Mouse (Mus musculus): Measurements from ENCODE around the gene Ap3s2. TPM values are rescaled to one million over a fixed set of nuclear protein-coding genes. Genes with fewer than 3 reads are reported as not detected.

Gene Ap3s2
- 56.0 and 58.4 TPM in 2 replicates for polyA plus RNA-seq (2012; rRNA removed)

- DNase-seq (ENCODE audit: low read depth) = peak; percentile 97
- TF ChIP-seq POLR2A (IDR thresholded peaks at IDR 0.05; ENCODE audit: borderline replicate concordance, extremely low read depth, insufficient read depth, insufficient read length, poor library complexity, severe bottlenecking) (peak; percentile 52; the same call in 1 of the 2 replicates), CTCF (IDR thresholded peaks at IDR 0.05; ENCODE audit: borderline replicate concordance, extremely low read depth, insufficient read depth, insufficient read length) (no peak)
Measured at GRCm38 (mm10) chr7:79920344-79920983, at the start of gene Ap3s2. Gene Ap3s2 (minus strand): TSS chr7:79920649.

GRCm38 (mm10) chr7:79968326-79968725 is 47.9 kb upstream of the Ap3s2 start:
- no peak for DNase-seq (ENCODE audit: low read depth)

GRCm38 (mm10) chr7:79961600-79961999 is 41.2 kb upstream of the Ap3s2 start:
- DNase-seq (ENCODE audit: low read depth) = no peak
- TF ChIP-seq CTCF (IDR thresholded peaks at IDR 0.05; ENCODE audit: borderline replicate concordance, extremely low read depth, insufficient read depth, insufficient read length) (no peak), POLR2A (IDR thresholded peaks at IDR 0.05; ENCODE audit: borderline replicate concordance, extremely low read depth, insufficient read depth, insufficient read length, poor library complexity, severe bottlenecking) (no peak)

More at GRCm38 (mm10) chr7:79968326-79968725, 47.9 kb upstream of the Ap3s2 start:
- TF ChIP-seq POLR2A (IDR thresholded peaks at IDR 0.05; ENCODE audit: borderline replicate concordance, extremely low read depth, insufficient read depth, insufficient read length, poor library complexity, severe bottlenecking) (no peak), CTCF (IDR thresholded peaks at IDR 0.05; ENCODE audit: borderline replicate concordance, extremely low read depth, insufficient read depth, insufficient read length) (no peak)

- DNase-seq (ENCODE audit: low read depth) = no peak
Measured at GRCm38 (mm10) chr7:79956131-79956530, 35.7 kb upstream of the Ap3s2 start.

GRCm38 (mm10) chr7:79954890-79955289 is 34.4 kb upstream of the Ap3s2 start:
- DNase-seq (ENCODE audit: low read depth) = no peak
- TF ChIP-seq POLR2A (IDR thresholded peaks at IDR 0.05; ENCODE audit: borderline replicate concordance, extremely low read depth, insufficient read depth, insufficient read length, poor library complexity, severe bottlenecking) = no peak
- no peak for TF ChIP-seq CTCF (IDR thresholded peaks at IDR 0.05; ENCODE audit: borderline replicate concordance, extremely low read depth, insufficient read depth, insufficient read length)

More at GRCm38 (mm10) chr7:79956131-79956530, 35.7 kb upstream of the Ap3s2 start:
- TF ChIP-seq POLR2A (IDR thresholded peaks at IDR 0.05; ENCODE audit: borderline replicate concordance, extremely low read depth, insufficient read depth, insufficient read length, poor library complexity, severe bottlenecking) (no peak), CTCF (IDR thresholded peaks at IDR 0.05; ENCODE audit: borderline replicate concordance, extremely low read depth, insufficient read depth, insufficient read length) (no peak)

- no peak for DNase-seq (ENCODE audit: low read depth)
- no peak for TF ChIP-seq CTCF (IDR thresholded peaks at IDR 0.05; ENCODE audit: borderline replicate concordance, extremely low read depth, insufficient read depth, insufficient read length)
- no peak for TF ChIP-seq POLR2A (IDR thresholded peaks at IDR 0.05; ENCODE audit: borderline replicate concordance, extremely low read depth, insufficient read depth, insufficient read length, poor library complexity, severe bottlenecking)
Measured at GRCm38 (mm10) chr7:79951038-79951437, 30.6 kb upstream of the Ap3s2 start.

- no peak for TF ChIP-seq CTCF (IDR thresholded peaks at IDR 0.05; ENCODE audit: borderline replicate concordance, extremely low read depth, insufficient read depth, insufficient read length)
- no peak for TF ChIP-seq POLR2A (IDR thresholded peaks at IDR 0.05; ENCODE audit: borderline replicate concordance, extremely low read depth, insufficient read depth, insufficient read length, poor library complexity, severe bottlenecking)
- DNase-seq (ENCODE audit: low read depth) = no peak
Measured at GRCm38 (mm10) chr7:79950236-79950635, 29.8 kb upstream of the Ap3s2 start.

GRCm38 (mm10) chr7:79935511-79936205 is 15.2 kb upstream of the Ap3s2 start:
- no peak for DNase-seq (ENCODE audit: low read depth)
- TF ChIP-seq POLR2A (IDR thresholded peaks at IDR 0.05; ENCODE audit: borderline replicate concordance, extremely low read depth, insufficient read depth, insufficient read length, poor library complexity, severe bottlenecking) (no peak), CTCF (IDR thresholded peaks at IDR 0.05; ENCODE audit: borderline replicate concordance, extremely low read depth, insufficient read depth, insufficient read length) (no peak)

GRCm38 (mm10) chr7:79934862-79935510 is 14.5 kb upstream of the Ap3s2 start, which contains the start of gene Arpin:
Gene Arpin (minus strand): TSS chr7:79935359.
- TF ChIP-seq CTCF (IDR thresholded peaks at IDR 0.05; ENCODE audit: borderline replicate concordance, extremely low read depth, insufficient read depth, insufficient read length) (no peak), POLR2A (IDR thresholded peaks at IDR 0.05; ENCODE audit: borderline replicate concordance, extremely low read depth, insufficient read depth, insufficient read length, poor library complexity, severe bottlenecking) (peak; percentile 19; the same call in 1 of the 2 replicates)
- peak; percentile 83 for DNase-seq (ENCODE audit: low read depth)

- no peak for TF ChIP-seq POLR2A (IDR thresholded peaks at IDR 0.05; ENCODE audit: borderline replicate concordance, extremely low read depth, insufficient read depth, insufficient read length, poor library complexity, severe bottlenecking)
- TF ChIP-seq CTCF (IDR thresholded peaks at IDR 0.05; ENCODE audit: borderline replicate concordance, extremely low read depth, insufficient read depth, insufficient read length) = no peak
- DNase-seq (ENCODE audit: low read depth) = peak; percentile 20
Measured at GRCm38 (mm10) chr7:79934461-79934860, 14.0 kb upstream of the Ap3s2 start.

- TF ChIP-seq CTCF (IDR thresholded peaks at IDR 0.05; ENCODE audit: borderline replicate concordance, extremely low read depth, insufficient read depth, insufficient read length) (no peak), POLR2A (IDR thresholded peaks at IDR 0.05; ENCODE audit: borderline replicate concordance, extremely low read depth, insufficient read depth, insufficient read length, poor library complexity, severe bottlenecking) (no peak)
Measured at GRCm38 (mm10) chr7:79928516-79929052, 8.1 kb upstream of the Ap3s2 start.

More at GRCm38 (mm10) chr7:79928516-79929052, 8.1 kb upstream of the Ap3s2 start:
- no peak for DNase-seq (ENCODE audit: low read depth)

Data from brain, embryonic 14.5 days (tissue).